ENCODE assay signal across 26 mouse cellular contexts in the genomic region with DNA sequence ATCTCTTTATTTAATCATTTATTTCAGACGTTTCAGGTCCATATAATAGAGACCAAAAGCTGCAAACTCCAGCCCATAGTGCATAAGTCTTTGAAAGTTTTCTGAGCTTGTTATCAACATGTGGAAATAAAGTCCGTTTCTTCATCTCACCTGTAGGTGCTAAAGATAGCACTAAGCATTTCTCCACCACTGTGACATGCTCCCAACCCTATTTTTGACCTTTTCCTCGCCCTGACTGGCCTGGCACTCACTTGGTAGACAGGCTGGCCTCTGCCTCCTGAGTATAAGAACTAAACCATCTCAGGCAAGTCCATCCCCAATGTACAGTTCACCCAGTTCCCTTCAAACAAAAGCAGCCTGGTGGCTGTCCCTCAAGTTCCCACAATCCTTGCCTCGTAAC.
A peak's percentile ranks its signal among the peaks of the same experiment; 100 is the strongest.
DNase-seq lines count a peak whose midpoint lies in the region; ATAC-seq lines count a peak whose summit lies in the region.
"Had no signal": no experiment of that assay in that cellular context is flagged by ENCODE, and none has a peak within 500 bp of the region (broad histone marks: within the 10 kb centered on the region; RNA-seq: fewer than 3 reads in every experiment).

No protein-coding gene starts in this region.

- no peaks in the 10 kb centered on the region for H3K9me3 ChIP-seq in forebrain, embryonic 10.5 days
- no peaks in the 10 kb centered on the region for H3K9me3 ChIP-seq in forebrain, embryonic 12.5 days
- no peaks in the 10 kb centered on the region for H3K9me3 ChIP-seq in heart, embryonic 10.5 days
- H3K9me3 ChIP-seq in limb, embryonic 11.5 days (ENCODE audit: control insufficient read depth, low read length), result no peaks in the 10 kb centered on the region
- H3K9me3 ChIP-seq in limb, embryonic 10.5 days (replicated peaks), result no peaks in the 10 kb centered on the region
- no peaks in the 10 kb centered on the region for H3K9me3 ChIP-seq in midbrain, embryonic 11.5 days (ENCODE audit: control insufficient read depth, low read length)
- no peaks in the 10 kb centered on the region for H3K9me3 ChIP-seq in midbrain, embryonic 15.5 days
- H3K9me3 ChIP-seq: embryonic facial prominence, embryonic 10.5 days; forebrain, embryonic 13.5 days; forebrain, embryonic 15.5 days; G1E had no signal

- no peak overlapping the region for H3K4me2 ChIP-seq in forebrain, embryonic 12.5 days
- H3K4me2 ChIP-seq in limb, embryonic 11.5 days (ENCODE audit: low read depth, severe bottlenecking), result no peak overlapping the region
- no peak overlapping the region for H3K4me2 ChIP-seq in midbrain, embryonic 11.5 days
- H3K4me2 ChIP-seq in midbrain, embryonic 15.5 days, result no peak overlapping the region
- H3K4me2 ChIP-seq: embryonic facial prominence, embryonic 12.5 days; forebrain, embryonic 13.5 days; forebrain, embryonic 15.5 days had no signal

- H3K9ac ChIP-seq in forebrain, embryonic 12.5 days, result no peak overlapping the region
- H3K9ac ChIP-seq in limb, embryonic 11.5 days (ENCODE audit: low read length), result no peak overlapping the region
- H3K9ac ChIP-seq in midbrain, embryonic 11.5 days (ENCODE audit: low read length), result no peak overlapping the region
- no peak overlapping the region for H3K9ac ChIP-seq in midbrain, embryonic 15.5 days
- H3K9ac ChIP-seq: embryonic facial prominence, embryonic 12.5 days; forebrain, embryonic 13.5 days; forebrain, embryonic 15.5 days had no signal

- H3K27me3 ChIP-seq in forebrain, embryonic 10.5 days (ENCODE audit: poor library complexity, severe bottlenecking), result peaks cover 31% of the 10 kb centered on the region
- H3K27me3 ChIP-seq in forebrain, embryonic 12.5 days, result peaks cover 17% of the 10 kb centered on the region; the same call in 1 of the 2 replicates
- H3K27me3 ChIP-seq in heart, embryonic 10.5 days (ENCODE audit: insufficient read depth, poor library complexity, severe bottlenecking), result no peaks in the 10 kb centered on the region
- H3K27me3 ChIP-seq in limb, embryonic 11.5 days (ENCODE audit: control insufficient read depth, insufficient read depth, low read length), result no peaks in the 10 kb centered on the region
- H3K27me3 ChIP-seq in limb, embryonic 10.5 days (ENCODE audit: low read depth, poor library complexity, severe bottlenecking), result peaks cover 9% of the 10 kb centered on the region
- H3K27me3 ChIP-seq in midbrain, embryonic 11.5 days (ENCODE audit: control insufficient read depth, insufficient read depth, low read length), result no peaks in the 10 kb centered on the region
- no peaks in the 10 kb centered on the region for H3K27me3 ChIP-seq in midbrain, embryonic 15.5 days (replicated peaks)
- H3K27me3 ChIP-seq: CH12.LX; forebrain, embryonic 13.5 days; forebrain, embryonic 15.5 days; Patski had no signal

- no peak overlapping the region for H3K27ac ChIP-seq in forebrain, embryonic 10.5 days
- H3K27ac ChIP-seq in forebrain, embryonic 12.5 days, result no peak overlapping the region
- peak overlapping the region; percentile 8; the same call in 1 of the 2 replicates for H3K27ac ChIP-seq in heart, embryonic 10.5 days
- no peak overlapping the region for H3K27ac ChIP-seq in limb, embryonic 11.5 days (replicated peaks; ENCODE audit: low read depth, low read length)
- H3K27ac ChIP-seq in limb, embryonic 10.5 days, result no peak overlapping the region
- H3K27ac ChIP-seq in midbrain, embryonic 11.5 days (ENCODE audit: low read depth, low read length), result no peak overlapping the region
- H3K27ac ChIP-seq in midbrain, embryonic 15.5 days, result no peak overlapping the region
- H3K27ac ChIP-seq: embryonic facial prominence, embryonic 10.5 days; embryonic facial prominence, embryonic 12.5 days; forebrain, embryonic 13.5 days; forebrain, embryonic 15.5 days had no signal

- no peaks in the 10 kb centered on the region for H3K36me3 ChIP-seq in forebrain, embryonic 10.5 days (replicated peaks)
- H3K36me3 ChIP-seq in forebrain, embryonic 12.5 days (replicated peaks), result no peaks in the 10 kb centered on the region
- H3K36me3 ChIP-seq in heart, embryonic 10.5 days, result no peaks in the 10 kb centered on the region
- no peaks in the 10 kb centered on the region for H3K36me3 ChIP-seq in limb, embryonic 11.5 days (ENCODE audit: control insufficient read depth, insufficient read depth, low read length)
- H3K36me3 ChIP-seq in limb, embryonic 10.5 days, result no peaks in the 10 kb centered on the region
- no peaks in the 10 kb centered on the region for H3K36me3 ChIP-seq in midbrain, embryonic 11.5 days (ENCODE audit: control insufficient read depth, insufficient read depth, low read length)
- no peaks in the 10 kb centered on the region for H3K36me3 ChIP-seq in midbrain, embryonic 15.5 days (replicated peaks)
- H3K36me3 ChIP-seq: embryonic facial prominence, embryonic 10.5 days; embryonic facial prominence, embryonic 12.5 days; forebrain, embryonic 15.5 days; G1E had no signal

- no peak for ATAC-seq in forebrain, embryonic 12.5 days (ENCODE audit: low FRiP score)
- no peak for ATAC-seq in limb, embryonic 11.5 days (ENCODE audit: insufficient number of reproducible peaks, low FRiP score, low TSS enrichment, low read depth)
- ATAC-seq in midbrain, embryonic 11.5 days (ENCODE audit: low FRiP score), result no peak
- no peak for ATAC-seq in midbrain, embryonic 15.5 days (replicated peaks)
- ATAC-seq: activated CD4-positive, CD25-positive, alpha-beta regulatory T cell, adult 4 months; CD4-positive, CD25-positive, alpha-beta regulatory T cell, adult 4 months; forebrain, embryonic 13.5 days; forebrain, embryonic 15.5 days; Patski had no signal

- peaks cover 9% of the 10 kb centered on the region for H3K4me1 ChIP-seq in forebrain, embryonic 10.5 days
- H3K4me1 ChIP-seq in forebrain, embryonic 12.5 days, result no peaks in the 10 kb centered on the region
- H3K4me1 ChIP-seq in heart, embryonic 10.5 days, result peaks cover 34% of the 10 kb centered on the region
- H3K4me1 ChIP-seq in limb, embryonic 11.5 days (ENCODE audit: control insufficient read depth, insufficient read depth, low read length), result 0 out of 2 replicates have a peak, but pooled peaks cover 4% of the 10 kb centered on the region
- H3K4me1 ChIP-seq in limb, embryonic 10.5 days, result peaks cover 39% of the 10 kb centered on the region
- H3K4me1 ChIP-seq in midbrain, embryonic 11.5 days (ENCODE audit: control insufficient read depth, insufficient read depth, low read length), result no peaks in the 10 kb centered on the region
- H3K4me1 ChIP-seq in midbrain, embryonic 15.5 days, result no peaks in the 10 kb centered on the region
- H3K4me1 ChIP-seq: forebrain, embryonic 13.5 days; forebrain, embryonic 15.5 days had no signal

- peak; percentile 3 for DNase-seq in forebrain, embryonic 10.5 days (ENCODE audit: extremely low spot score, low spot score)
- DNase-seq in heart, embryonic 10.5 days (ENCODE audit: low spot score), result peak; percentile 50
- DNase-seq in heart, postnatal 4 days, result no peak
- DNase-seq in limb, embryonic 11.5 days (ENCODE audit: low spot score), result peak; percentile 20
- no peak for DNase-seq in limb, embryonic 10.5 days (ENCODE audit: low spot score)
- DNase-seq in midbrain, embryonic 11.5 days (ENCODE audit: low spot score, missing footprints), result peak; percentile 62
- DNase-seq: adrenal gland, adult 8-10 months; adrenal gland, postnatal 14 days; adrenal gland, postnatal 36 days; B cell, adult 2 months; cerebellum, adult 11-12 months; cerebellum, adult 2 months; cerebellum, adult 9-10 months; cerebellum, postnatal 10 days; cerebellum, postnatal 25 days had no signal

- no peak overlapping the region for H3K4me3 ChIP-seq in forebrain, embryonic 10.5 days
- H3K4me3 ChIP-seq in forebrain, embryonic 12.5 days (replicated peaks), result no peak overlapping the region
- no peak overlapping the region for H3K4me3 ChIP-seq in heart, embryonic 10.5 days
- H3K4me3 ChIP-seq in limb, embryonic 11.5 days (ENCODE audit: low read depth, low read length), result no peak overlapping the region
- no peak overlapping the region for H3K4me3 ChIP-seq in limb, embryonic 10.5 days
- H3K4me3 ChIP-seq in midbrain, embryonic 11.5 days (ENCODE audit: low read depth, low read length), result no peak overlapping the region
- no peak overlapping the region for H3K4me3 ChIP-seq in midbrain, embryonic 15.5 days
- H3K4me3 ChIP-seq: embryonic facial prominence, embryonic 10.5 days; embryonic facial prominence, embryonic 12.5 days; forebrain, embryonic 13.5 days; forebrain, embryonic 15.5 days had no signal

- WGBS in forebrain, embryonic 10.5 days, result 79% methylated on average over 4 of the region's 4 CpGs
- WGBS in forebrain, embryonic 12.5 days, result 82% methylated on average over 4 of the region's 4 CpGs
- WGBS in heart, embryonic 10.5 days, result 57% methylated on average over 4 of the region's 4 CpGs
- 61% methylated on average over 4 of the region's 4 CpGs for WGBS in limb, embryonic 11.5 days
- WGBS in limb, embryonic 10.5 days, result 72% methylated on average over 4 of the region's 4 CpGs
- 89% methylated on average over 4 of the region's 4 CpGs for WGBS in midbrain, embryonic 11.5 days
- 81% methylated on average over 4 of the region's 4 CpGs for WGBS in midbrain, embryonic 15.5 days

Comparison
In these comparisons a context has a peak if more than half of its experiments do, and no peak if none do; other contexts are left out.
1. DNase-seq: peak in forebrain, embryonic 10.5 days (single experiment), heart, embryonic 10.5 days (single experiment), limb, embryonic 11.5 days (single experiment) and midbrain, embryonic 11.5 days (single experiment); none in heart, postnatal 4 days (single experiment) and limb, embryonic 10.5 days (single experiment).